Mouse (Mus musculus) ES-Bruce4 (cell line): ENCODE data around the gene Lce1m. TPM values are rescaled to one million over a fixed set of nuclear protein-coding genes. Genes with fewer than 3 reads are reported as not detected.
"Not testable (repeated sequence)": the region's sequence is repeated elsewhere in the genome, so short reads cannot be mapped to it uniquely, and the experiment has no call there.

Experiments
- H3K27ac ChIP-seq: 2 replicates; pipeline ENCODE4 v1.5.1; 2012; ENCODE audit warnings: low read length, inconsistent platforms; ENCODE audit not compliant: insufficient read depth
- H3K27me3 ChIP-seq: 2 replicates; pipeline ENCODE4 v1.6.1; 2012; ENCODE audit warnings: mild to moderate bottlenecking, low read length, inconsistent platforms; ENCODE audit not compliant: control insufficient read depth, poor library complexity, insufficient read depth, severe bottlenecking
- H3K36me3 ChIP-seq: 2 replicates; pipeline ENCODE4 v1.6.1; 2012; ENCODE audit warnings: inconsistent platforms, mild to moderate bottlenecking, low read length, moderate library complexity; ENCODE audit not compliant: control insufficient read depth, poor library complexity, insufficient read depth, severe bottlenecking
- H3K4me1 ChIP-seq: one replicate; pipeline ENCODE4 v1.8.1; 2011; ENCODE audit warnings: low read length; ENCODE audit not compliant: control insufficient read depth, insufficient read depth
- H3K4me3 ChIP-seq: 2 replicates; pipeline ENCODE4 v1.5.1; 2011; ENCODE audit warnings: low read depth, mild to moderate bottlenecking, low read length
- H3K9ac ChIP-seq: 2 replicates; pipeline ENCODE4 v1.6.1; 2012; ENCODE audit warnings: low read depth, mild to moderate bottlenecking, inconsistent platforms; ENCODE audit not compliant: poor library complexity, severe bottlenecking
- H3K9me3 ChIP-seq: replicated peaks from 2 replicates; pipeline ENCODE4 v1.6.1; 2012; ENCODE audit warnings: mild to moderate bottlenecking, low read length, inconsistent platforms; ENCODE audit not compliant: control insufficient read depth, poor library complexity, insufficient read depth, severe bottlenecking
- CTCF ChIP-seq: IDR thresholded peaks from one replicate; pipeline ENCODE4 v1.8.1; 2011; ENCODE audit warnings: low read depth, low read length
- EP300 ChIP-seq: IDR thresholded peaks from 2 replicates; pipeline ENCODE4 v1.6.1; 2011; ENCODE audit warnings: low read depth, low read length; ENCODE audit not compliant: insufficient read depth
- POLR2A ChIP-seq: IDR thresholded peaks from one replicate; pipeline ENCODE4 v1.8.1; 2011; ENCODE audit warnings: low read length; ENCODE audit not compliant: insufficient read depth
- polyA plus RNA-seq: library from polyadenylated mRNA; stranded (reverse); fragments of >200 nt; gene quantifications from 2 replicates; pipeline ENCODE4 v1.2.4, GENCODE M21; 2011; ENCODE audit warnings: low read depth; ENCODE audit not compliant: missing spikeins, insufficient read depth, insufficient read length

The Lce1m gene
- polyA plus RNA-seq, result not detected in 2 replicates

DNA sequence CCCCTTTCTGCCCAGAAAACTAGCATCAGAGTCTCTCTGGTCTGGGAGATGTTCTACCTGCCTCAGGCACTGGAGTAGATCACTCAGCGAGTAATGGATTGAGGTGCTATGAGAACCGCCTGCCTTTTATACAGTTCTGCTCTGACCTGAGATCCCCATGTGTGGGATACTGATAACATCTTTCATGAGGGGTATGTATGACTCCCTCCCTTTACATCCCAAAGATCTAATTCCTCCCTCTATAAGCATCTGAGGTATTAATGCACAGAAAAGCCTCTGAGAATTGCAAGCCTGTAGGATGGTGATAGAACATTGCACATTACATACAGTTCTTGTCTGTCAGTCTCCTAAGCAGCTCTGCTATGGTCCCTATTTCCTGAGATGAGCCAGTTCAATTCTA, at the start of gene Lce1m:
Gene Lce1m, minus strand, starts transcription at position 101 of the 400 bp plus-strand sequence.
- peaks cover 4% of the 10 kb centered on the region for H3K4me1 ChIP-seq
- H3K36me3 ChIP-seq, result no peaks in the 10 kb centered on the region
- no peak for TF ChIP-seq CTCF
- no peak for TF ChIP-seq EP300
- TF ChIP-seq POLR2A, result no peak
- H3K9ac ChIP-seq, result no peak within 1 kb of the TSS
- no peak within 1 kb of the TSS for H3K4me3 ChIP-seq
- no peak within 1 kb of the TSS for H3K27ac ChIP-seq
- H3K9me3 ChIP-seq, result no peaks in the 10 kb centered on the region
- H3K27me3 ChIP-seq, result no peaks in the 10 kb centered on the region; the same call in 1 of the 2 replicates

DNA sequence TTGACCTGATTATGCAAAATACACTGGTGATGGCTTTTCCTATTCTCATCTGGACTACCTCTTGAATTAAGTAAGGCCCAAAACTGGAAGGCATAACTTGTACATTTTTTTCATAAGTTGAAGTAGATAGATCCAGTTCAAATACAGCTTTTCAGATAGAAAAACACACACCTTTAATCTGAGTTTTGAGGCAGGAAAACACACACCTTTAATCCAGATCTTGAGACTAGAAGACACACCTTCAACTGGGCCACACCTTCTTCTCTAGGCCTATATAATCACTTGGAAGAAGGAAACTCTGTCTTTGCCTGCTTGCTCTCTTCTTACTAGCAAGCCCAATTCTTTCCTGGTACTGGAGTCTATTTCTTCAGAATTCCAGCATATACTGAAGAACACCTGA, 49.7 kb upstream of the Lce1m start, which contains the start of gene Gm4858:
Gene Gm4858, plus strand, starts transcription at position 301 of the 400 bp plus-strand sequence.
- not testable (repeated sequence) for H3K36me3 ChIP-seq, H3K27me3 ChIP-seq, H3K4me1 ChIP-seq, H3K27ac ChIP-seq, H3K9me3 ChIP-seq, H3K9ac ChIP-seq, H3K4me3 ChIP-seq

DNA sequence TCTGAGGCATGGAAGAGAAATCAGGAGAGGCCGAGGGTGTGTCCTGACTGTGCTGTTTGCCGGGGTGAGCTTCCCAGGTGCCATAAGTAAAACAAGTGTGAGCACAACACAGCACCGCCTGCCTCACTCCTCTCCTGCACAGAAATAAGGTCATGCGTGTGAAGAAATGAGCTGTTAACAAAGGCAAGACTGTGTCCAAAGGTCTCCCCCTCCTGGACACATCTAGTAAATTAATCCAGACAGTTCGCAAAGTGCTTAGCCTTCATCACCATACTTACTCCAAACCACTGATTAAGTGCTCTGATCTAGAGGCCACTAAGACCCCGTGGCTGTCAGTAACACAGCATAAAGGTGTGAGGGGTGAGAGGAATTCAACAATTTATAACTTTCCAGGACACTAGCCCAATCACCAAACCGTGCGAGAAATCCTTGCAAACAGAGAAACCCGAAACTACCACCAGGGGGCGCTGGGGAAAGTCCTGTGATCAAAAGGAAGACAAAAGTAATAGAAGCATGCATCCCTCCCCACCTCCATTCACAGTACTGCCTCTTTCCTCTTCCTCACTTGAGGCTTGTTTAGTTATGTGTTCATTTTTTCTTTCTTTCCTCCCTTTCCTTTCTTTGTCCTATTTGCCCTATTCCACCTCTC, 34.1 kb upstream of the Lce1m start:
- peak; percentile 35 for TF ChIP-seq CTCF
- TF ChIP-seq POLR2A, result no peak
- TF ChIP-seq EP300, result no peak
- Histone ChIP-seq H3K9me3 (no peaks in the 10 kb centered on the region), H3K9ac (no peak overlapping the region), H3K4me3 (no peak overlapping the region), H3K4me1 (no peaks in the 10 kb centered on the region), H3K27me3 (no peaks in the 10 kb centered on the region), H3K27ac (no peak overlapping the region), H3K36me3 (no peaks in the 10 kb centered on the region)

DNA sequence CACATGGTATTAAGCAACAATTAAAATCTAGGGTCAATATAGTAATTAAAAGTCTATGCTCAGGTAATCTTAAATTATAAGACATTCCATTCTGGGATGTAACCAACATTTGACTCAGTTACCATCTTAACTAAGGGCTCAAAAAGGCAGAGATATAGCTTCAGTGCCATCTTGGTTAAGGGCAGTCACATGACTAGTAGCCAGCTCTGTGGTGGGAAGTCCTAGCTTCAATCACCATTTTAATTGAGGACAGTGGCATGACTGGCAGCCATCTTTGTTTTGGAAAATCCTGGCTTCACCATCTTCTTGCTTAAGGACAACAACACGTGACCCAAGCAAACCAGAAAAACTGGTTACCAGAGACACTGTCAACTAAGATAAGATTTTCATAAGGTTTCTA, 31.3 kb upstream of the Lce1m start:
- Histone ChIP-seq H3K27ac (no peak overlapping the region), H3K9me3 (no peaks in the 10 kb centered on the region), H3K27me3 (peaks cover 1% of the 10 kb centered on the region; the same call in 1 of the 2 replicates), H3K36me3 (no peaks in the 10 kb centered on the region), H3K4me3 (no peak overlapping the region), H3K4me1 (no peaks in the 10 kb centered on the region), H3K9ac (no peak overlapping the region)
- TF ChIP-seq EP300 (no peak), CTCF (no peak), POLR2A (no peak)

DNA sequence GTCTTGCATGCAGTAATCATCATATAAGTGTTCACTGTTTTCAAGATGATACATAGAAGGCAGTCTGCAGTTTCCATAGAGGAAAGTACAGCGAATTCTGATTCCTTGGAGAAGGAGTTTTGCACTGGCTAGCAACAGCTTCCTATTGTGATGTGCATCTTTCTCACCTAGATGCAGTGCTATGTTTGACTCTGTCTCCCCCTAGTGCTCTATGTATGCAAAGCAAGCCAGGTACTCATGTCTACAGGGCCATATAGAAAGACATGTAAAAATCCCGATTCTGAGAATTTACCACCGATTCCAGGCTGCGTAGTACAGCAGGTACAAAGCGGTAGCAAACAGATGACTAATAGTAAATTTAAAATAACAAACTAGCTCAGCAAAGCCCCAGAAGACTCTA, 12.6 kb upstream of the Lce1m start:
- H3K27ac ChIP-seq, result no peak overlapping the region
- 0 out of 2 replicates have a peak, but pooled peaks cover 1% of the 10 kb centered on the region for H3K27me3 ChIP-seq
- no peaks in the 10 kb centered on the region for H3K9me3 ChIP-seq
- H3K4me3 ChIP-seq, result no peak overlapping the region
- H3K36me3 ChIP-seq, result no peaks in the 10 kb centered on the region
- TF ChIP-seq CTCF (peak; percentile 13), EP300 (no peak)
- H3K9ac ChIP-seq, result no peak overlapping the region
- no peaks in the 10 kb centered on the region for H3K4me1 ChIP-seq

DNA sequence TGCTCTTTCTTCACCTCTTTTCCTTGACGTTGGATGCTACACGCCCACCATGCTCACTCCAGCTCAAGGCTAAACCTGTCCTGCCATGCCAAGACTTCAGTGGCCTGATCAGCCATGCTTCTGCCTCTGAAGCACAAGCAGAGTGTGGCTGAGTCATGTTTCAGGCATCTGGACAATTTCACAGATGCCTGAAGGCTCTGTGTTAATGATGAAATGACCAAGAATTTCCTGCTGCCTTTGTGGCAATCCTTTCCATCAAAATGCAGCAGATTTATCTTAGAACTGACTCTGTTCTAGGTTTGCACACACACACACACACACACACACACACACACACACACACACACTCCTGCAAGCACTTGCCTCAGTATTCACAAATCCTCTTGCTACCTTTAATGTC, 6.6 kb upstream of the Lce1m start:
- no peak overlapping the region for H3K4me3 ChIP-seq
- no peaks in the 10 kb centered on the region for H3K9me3 ChIP-seq
- H3K27ac ChIP-seq, result no peak overlapping the region
- H3K36me3 ChIP-seq, result no peaks in the 10 kb centered on the region
- TF ChIP-seq CTCF, result no peak
- TF ChIP-seq POLR2A, result no peak
- TF ChIP-seq EP300, result no peak
- H3K9ac ChIP-seq, result no peak overlapping the region
- H3K4me1 ChIP-seq, result no peaks in the 10 kb centered on the region
- peaks cover 1% of the 10 kb centered on the region; the same call in 1 of the 2 replicates for H3K27me3 ChIP-seq
